Mouse (Mus musculus): ENCODE data around the gene Tspoap1.

The Tspoap1 gene

DNA sequence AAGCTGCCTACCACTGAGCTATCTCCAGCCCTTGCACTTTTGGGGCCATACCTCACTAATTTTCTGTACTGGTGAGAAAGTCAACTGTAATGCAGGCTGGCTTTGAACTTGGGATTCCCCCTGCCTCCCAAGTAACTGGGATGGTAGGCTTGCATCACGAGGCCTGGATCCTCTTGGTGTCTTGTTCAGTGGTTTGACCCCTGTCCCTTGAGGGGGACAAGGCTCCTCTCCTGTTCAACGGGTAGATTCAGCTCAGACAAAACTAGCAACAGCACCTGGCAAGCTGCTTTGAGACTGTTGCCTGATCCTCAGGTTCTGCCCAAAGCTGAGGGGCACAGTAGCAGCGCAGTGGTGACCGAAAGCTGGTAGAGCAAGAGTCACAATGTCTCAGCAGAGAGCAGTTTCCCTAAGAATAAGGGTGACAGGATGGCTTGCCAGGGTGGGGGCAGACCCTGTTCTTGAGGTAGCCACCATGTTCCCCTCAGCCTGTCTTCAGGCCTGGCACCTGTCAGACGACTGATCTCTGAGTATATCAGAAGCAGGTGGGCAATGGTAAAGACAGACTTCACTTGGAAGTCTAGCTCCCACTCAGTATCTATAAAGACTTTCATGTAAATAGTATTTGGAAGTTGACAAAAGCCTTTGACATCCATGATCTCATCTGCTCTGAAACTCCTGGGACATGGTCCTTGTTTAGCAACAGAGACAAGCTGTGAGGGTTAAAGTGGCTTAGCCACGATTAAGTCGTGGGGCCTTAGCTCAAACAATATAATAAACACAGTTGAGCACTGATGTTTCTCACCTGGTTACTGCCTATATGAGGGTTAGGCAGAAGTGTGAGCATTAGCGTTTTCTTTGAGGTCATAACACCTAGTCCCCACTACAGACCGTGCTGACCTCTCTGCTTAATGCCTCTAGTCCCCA, 14.4 kb upstream of the Tspoap1 start:
- no peak for DNase-seq

DNA sequence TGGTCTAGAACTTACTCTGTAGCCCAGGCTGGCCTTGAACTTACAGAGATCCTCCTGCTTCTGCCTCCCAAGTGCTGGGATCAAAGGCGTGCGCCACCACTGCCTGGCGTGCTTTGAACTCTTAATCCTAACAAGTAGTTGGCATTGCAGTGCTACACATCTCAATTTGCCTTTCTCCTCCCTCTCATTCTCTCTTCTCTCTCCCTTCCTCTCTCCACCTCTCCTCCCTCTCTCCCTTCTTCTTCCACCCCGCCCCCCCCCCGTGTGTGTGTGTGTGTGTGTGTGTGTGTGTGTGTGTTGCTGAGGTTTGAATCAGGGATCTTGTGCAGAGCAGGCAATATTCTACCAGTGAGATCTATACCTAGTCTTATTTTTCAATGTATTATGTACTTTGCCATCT, 13.0 kb upstream of the Tspoap1 start:
- DNase-seq = no peak

DNA sequence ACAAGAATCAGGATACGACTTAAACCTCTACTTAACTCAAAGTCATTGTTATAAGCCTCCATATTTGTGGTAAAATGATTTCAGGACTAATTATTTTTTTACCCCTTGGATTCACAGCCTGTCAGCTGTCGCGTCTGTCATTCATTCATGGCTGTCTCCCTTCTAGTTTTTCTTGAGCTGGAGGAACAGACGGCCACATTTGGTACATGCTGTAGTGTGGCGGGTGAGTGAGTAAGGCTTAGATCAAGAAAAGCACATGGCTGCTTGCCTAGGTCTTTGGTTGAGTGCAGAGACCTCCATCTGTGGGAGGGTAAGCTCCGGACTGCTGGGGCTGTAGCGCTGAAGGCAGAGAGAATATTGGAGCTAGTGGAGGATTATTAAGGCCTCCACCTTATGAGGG, 12.6 kb upstream of the Tspoap1 start:
- no peak for DNase-seq

DNA sequence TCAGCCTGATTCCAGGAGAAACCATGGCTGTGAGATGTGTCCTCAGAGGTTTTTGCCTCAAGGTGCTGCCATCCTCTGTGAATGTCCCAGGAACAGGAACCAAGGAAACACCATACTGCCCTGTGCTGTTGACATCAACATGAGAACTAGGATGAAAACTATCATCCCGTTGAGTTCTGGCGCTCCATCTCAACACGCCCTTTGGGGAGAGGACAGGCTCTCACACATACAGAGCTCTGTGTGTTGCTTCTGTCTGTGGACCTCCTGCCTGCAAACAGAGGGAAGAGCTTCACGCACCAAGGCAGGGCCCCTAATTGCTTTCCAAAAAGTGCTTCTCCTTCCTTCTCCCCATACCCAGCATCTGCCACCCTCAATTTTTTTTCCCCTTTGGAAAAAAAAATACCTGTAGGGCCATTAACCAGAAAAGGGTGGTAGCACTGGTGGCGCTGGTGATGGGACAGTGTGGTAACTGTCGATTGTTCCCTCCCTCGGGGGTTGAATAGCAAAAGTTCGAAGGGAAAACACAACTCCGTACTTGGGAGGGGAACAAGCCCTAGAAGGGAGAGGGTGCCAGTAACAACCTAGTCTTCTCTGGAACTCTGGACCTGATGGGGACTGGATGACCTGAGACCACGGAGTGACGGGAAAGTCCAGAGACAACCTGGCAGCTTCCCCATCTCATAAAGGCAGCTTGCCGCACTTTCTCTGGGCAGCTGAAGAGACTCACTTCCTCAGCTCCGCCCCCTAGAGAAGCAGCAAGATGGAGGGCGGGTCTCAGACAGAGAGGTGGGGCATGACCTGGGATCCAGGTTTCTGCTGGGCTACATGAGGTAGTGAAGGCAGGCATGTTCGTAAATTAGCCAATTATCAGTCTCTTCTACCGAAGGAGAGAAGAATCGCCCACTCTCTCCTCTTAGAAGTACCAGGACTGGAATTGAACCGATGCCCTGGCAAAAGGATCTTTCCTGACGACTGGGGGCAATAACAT, 11.9 kb upstream of the Tspoap1 start:
- no peak for DNase-seq

- no peak for DNase-seq
Measured at GRCm38 (mm10) chr11:87749192-87750042, 10.9 kb upstream of the Tspoap1 start.

- no peak for DNase-seq
Measured at GRCm38 (mm10) chr11:87750043-87750421, 10.3 kb upstream of the Tspoap1 start.

DNA sequence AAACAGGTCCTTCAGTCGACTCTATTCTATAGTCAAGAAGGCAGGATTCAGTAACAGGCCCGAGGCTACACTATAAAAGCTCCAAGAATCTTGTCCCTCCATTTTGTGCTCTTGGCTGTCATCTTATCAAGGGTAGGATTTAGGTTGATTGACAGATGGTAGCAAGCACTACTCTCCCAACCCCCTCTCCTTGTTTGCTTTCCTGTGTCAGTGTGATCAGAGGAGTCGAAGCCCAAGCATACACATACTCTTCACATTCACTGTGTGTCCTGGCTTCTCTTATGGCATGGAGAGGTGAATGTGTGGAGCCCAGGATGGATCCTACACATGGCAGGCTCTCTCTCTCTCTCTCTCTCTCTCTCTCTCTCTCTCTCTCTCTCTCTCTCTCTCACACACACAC, 9.8 kb upstream of the Tspoap1 start:
- no peak for DNase-seq

DNA sequence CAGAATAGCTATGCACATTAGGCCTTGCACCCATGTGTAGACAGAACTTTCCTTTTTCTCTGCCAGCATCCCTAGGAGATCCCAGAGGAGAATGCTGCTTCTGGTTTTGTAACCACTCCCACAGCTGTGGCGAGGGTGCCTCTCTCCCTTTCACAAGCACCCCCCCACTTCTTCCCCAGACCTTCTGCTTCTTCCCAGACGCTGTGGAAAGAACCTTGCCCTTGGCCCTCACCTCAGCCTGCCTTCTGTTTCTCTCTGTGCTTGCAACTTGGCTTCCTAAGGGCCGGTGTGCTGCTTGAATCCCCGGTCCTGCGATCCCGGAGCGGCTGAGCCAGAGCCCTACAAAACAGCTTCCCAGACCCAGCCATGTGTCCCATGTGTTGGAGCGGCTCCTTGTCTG, 9.3 kb upstream of the Tspoap1 start:
- DNase-seq = no peak

DNA sequence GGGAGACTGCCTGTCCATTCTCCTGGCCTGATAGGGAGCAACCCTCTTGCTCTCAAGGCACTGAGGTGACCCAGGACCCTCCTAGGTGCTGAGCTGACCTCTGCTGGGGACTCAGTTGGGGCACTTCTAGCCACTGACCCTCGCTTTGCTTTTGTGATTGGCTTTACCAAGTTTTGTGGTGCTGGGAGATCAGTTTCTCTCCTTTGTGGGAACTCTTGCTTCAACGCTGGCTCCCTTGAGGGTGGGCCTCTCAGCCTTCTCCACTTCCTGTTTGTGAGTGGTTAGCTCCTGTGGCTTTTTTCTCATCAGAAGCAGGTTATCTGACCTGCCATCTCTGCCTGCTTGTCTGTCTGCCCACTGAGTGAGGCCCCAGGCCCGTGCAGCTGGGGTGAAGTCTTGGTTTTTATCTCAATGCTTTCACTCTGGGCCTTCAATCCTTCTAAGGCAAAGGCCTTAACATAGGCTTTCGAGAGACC, 8.8 kb upstream of the Tspoap1 start:
- DNase-seq = no peak

- DNase-seq = no peak
Measured at GRCm38 (mm10) chr11:87752307-87752706, 8.0 kb upstream of the Tspoap1 start.

DNA sequence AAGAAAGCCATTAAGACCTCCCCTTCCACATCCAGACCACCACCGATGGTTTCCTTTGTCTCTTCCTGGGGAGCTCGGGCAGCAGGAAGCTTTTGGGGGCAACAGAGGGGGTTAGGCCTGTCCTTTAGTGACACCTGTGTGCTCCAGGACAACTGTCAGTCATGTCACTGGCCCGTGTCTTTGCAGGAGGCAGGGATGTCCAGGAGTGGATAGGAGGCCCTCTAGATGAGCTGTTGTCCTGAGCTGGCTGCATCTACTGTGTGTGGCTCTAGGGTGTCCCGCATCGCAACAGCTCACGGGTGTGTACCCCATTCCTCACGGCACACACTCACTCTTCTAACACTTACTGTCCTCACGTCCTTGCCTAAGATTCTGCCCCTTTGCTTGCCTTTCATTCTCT, 7.1 kb upstream of the Tspoap1 start:
- DNase-seq = no peak

- DNase-seq = no peak
Measured at GRCm38 (mm10) chr11:87753891-87754501, 6.3 kb upstream of the Tspoap1 start.

- no peak for DNase-seq
Measured at GRCm38 (mm10) chr11:87754603-87755002, 5.7 kb upstream of the Tspoap1 start.

DNA sequence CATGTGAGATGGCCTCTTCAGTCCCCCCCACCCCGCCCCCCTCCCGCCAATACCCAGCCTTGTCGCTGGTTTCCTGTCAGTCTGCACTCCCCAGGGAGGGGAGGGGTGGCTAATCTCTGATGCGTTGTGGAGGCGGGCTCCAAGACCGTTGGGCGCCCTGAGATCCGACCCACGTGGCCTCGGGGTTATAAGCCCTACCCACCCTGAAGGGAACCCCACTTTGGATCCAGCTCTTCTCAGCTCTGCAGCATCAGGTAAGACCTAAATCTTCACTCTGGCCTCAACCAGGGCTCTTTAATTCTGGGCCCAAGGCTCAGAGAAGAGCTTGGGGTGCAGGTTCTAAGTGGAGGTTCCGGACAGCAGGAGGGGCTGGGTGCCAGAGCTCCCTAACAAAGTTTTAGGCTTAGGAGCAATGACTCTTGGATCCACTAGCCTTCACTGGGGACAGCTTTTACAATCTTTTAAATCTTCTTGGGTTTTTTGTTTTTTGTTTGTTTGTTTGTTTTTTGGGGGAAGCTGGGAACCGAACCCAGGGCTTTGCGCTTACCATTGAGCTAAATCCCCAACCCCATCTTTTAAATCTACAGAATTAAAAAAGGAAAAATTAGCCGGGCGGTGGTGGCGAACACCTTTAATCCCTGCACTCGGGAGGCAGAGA, 4.9 kb upstream of the Tspoap1 start:
- DNase-seq = no peak

DNA sequence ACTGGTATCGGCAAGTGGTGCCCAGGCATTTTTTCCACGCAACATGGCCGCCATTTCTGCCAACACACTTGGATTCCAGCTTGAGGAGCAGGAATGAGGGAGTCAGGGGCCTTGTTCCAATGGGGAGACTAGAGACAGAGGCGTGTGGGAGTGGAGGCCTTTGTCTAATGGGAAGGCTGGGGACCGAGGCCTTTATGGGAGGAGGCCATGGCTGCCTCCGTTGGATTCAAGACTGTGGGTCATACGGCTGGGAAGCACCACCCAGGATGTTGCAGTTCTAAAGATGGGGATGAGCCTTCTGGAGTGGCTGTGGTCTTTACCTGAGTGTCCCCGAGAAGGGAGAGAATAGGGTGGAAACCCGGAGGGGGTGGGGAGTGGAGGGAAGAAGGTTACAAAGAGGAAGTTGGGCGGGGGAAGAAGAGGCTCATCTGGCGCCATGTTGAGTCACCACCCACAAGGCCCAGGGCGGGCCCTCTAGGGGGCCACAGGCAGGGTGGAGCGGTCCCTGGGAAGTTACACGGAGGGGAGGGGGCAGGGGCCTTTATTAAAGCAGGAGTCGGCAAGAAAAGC, 4.0 kb upstream of the Tspoap1 start:
- no peak for DNase-seq

- DNase-seq = no peak
Measured at GRCm38 (mm10) chr11:87757001-87757954, 3.1 kb upstream of the Tspoap1 start.

DNA sequence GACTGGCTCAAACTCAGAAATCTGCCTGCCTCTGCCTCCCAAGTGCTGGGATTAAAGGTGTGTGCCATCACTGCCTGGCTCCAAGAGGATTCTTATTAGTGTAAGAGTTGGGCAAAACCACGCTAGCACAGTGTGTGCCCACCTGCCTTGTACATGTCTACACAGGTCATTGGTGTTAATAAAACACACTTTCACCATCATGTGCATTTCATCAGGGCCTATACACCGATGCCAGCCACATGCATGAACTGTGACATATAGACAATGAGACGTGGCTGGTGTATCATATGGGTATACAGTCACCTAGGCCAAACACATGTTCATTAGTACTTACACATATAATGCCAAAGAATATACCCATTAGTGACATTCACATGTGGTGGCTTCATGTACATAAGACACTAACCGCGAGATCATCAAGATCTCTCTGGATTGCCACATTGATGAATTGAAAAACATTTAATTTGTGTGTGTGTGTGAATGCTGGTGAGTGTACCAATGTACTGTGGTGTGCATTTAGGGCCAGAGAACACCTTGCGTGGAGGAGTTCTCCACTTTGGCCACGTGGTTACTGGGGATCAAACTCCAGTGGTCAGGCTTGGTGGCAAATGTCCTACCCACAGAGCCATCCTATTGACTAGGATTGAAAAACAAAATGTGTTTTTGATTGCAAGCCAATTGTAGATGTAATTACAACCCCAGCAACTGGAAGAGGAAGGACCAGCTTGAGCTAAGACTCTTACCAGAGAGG, 2.0 kb upstream of the Tspoap1 start:
- no peak for DNase-seq

GRCm38 (mm10) chr11:87758957-87759608, 1.3 kb upstream of the Tspoap1 start:
- DNase-seq = no peak

DNA sequence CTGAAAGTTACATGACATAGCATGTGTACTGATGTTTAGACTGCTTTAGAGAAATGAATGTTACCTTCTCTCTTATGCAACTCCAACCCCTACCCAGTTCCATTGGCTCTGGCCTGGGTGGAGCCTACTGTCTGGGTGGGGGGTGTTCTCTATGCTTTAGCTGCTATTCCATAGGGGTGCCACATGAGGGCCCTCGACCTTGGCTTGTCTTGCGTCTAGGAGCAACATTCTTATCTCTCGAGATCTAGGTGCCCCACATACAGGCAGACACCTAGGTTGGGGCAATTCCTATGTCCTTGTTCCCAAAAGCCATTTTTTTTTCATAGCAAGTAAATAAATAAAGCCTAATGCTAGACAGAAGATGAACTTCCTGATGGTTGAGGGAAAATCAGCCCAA, 734 bp upstream of the Tspoap1 start:
- DNase-seq = no peak

All from cerebellum, adult 11 months (tissue).